15 mouse cellular contexts compared by ENCODE assay signal in genomic region chr1:157559986-157560385, GRCm38 (mm10). TPM values are rescaled to one million over a fixed set of nuclear protein-coding genes. Genes with fewer than 3 reads are reported as not detected.
A peak's percentile ranks its signal among the peaks of the same experiment; 100 is the strongest.
DNase-seq lines count a peak whose midpoint lies in the region; ATAC-seq lines count a peak whose summit lies in the region.
"Had no signal": no experiment of that assay in that cellular context is flagged by ENCODE, and none has a peak within 500 bp of the region (broad histone marks: within the 10 kb centered on the region; RNA-seq: fewer than 3 reads in every experiment).

No protein-coding gene starts in this region.

- H3K4me2 ChIP-seq in liver, embryonic 11.5 days: no peak overlapping the region
- H3K4me2 ChIP-seq: embryonic facial prominence, embryonic 15.5 days had no signal

- H3K27me3 ChIP-seq in liver, embryonic 11.5 days (replicated peaks; ENCODE audit: control insufficient read depth, insufficient read depth, low read length): no peaks in the 10 kb centered on the region

- no peaks in the 10 kb centered on the region for H3K9me3 ChIP-seq in liver, embryonic 11.5 days (ENCODE audit: control insufficient read depth, low read length)
- H3K9me3 ChIP-seq: embryonic facial prominence, embryonic 15.5 days; forebrain, embryonic 10.5 days; heart, embryonic 10.5 days; hindbrain, embryonic 12.5 days had no signal

- no peaks in the 10 kb centered on the region for H3K4me1 ChIP-seq in liver, embryonic 11.5 days (replicated peaks; ENCODE audit: control insufficient read depth, insufficient read depth, low read length)
- H3K4me1 ChIP-seq: hindbrain, embryonic 12.5 days had no signal

- ATAC-seq in cerebellum, adult (ENCODE audit: insufficient number of reproducible peaks, low FRiP score, low TSS enrichment): peak; percentile 49; the same call in 1 of the 2 replicates
- ATAC-seq in liver, embryonic 11.5 days (replicated peaks; ENCODE audit: low FRiP score): no peak

- H3K36me3 ChIP-seq in liver, embryonic 11.5 days (ENCODE audit: control insufficient read depth, insufficient read depth, low read length): no peaks in the 10 kb centered on the region
- H3K36me3 ChIP-seq: embryonic facial prominence, embryonic 15.5 days; forebrain, embryonic 10.5 days; G1E; heart, embryonic 10.5 days; hindbrain, embryonic 12.5 days had no signal

- H3K4me3 ChIP-seq in liver, embryonic 11.5 days (ENCODE audit: low read depth, low read length): no peak overlapping the region
- H3K4me3 ChIP-seq: embryonic facial prominence, embryonic 15.5 days; erythroblast, embryonic 14.5 days; forebrain, embryonic 10.5 days; heart, embryonic 10.5 days; hindbrain, embryonic 12.5 days had no signal

- H3K9ac ChIP-seq in liver, embryonic 11.5 days (ENCODE audit: low read depth, low read length): no peak overlapping the region
- H3K9ac ChIP-seq: embryonic facial prominence, embryonic 15.5 days; hindbrain, embryonic 12.5 days had no signal

- DNase-seq in cerebellum, postnatal 4 days (ENCODE audit: low spot score in 2 of 2): no peak
- peak; percentile 19 for DNase-seq in cerebellum, adult 8-10 months
- peak; percentile 59 to 84 for DNase-seq in cerebellum, postnatal 14 days
- no peak for DNase-seq in frontal cortex, postnatal 10 days (ENCODE audit: low spot score in 2 of 2)
- no peak for DNase-seq in liver, embryonic 11.5 days (ENCODE audit: low spot score)
- DNase-seq in heart, adult 18-20 months: no peak
- DNase-seq: adrenal gland, adult 8-10 months; gastrocnemius, postnatal 25 days had no signal

- WGBS in liver, embryonic 11.5 days: 77% methylated on average over 6 of the region's 6 CpGs

- H3K27ac ChIP-seq in liver, embryonic 11.5 days (ENCODE audit: low read depth, low read length): no peak overlapping the region
- H3K27ac ChIP-seq: embryonic facial prominence, embryonic 15.5 days; forebrain, embryonic 10.5 days; heart, embryonic 10.5 days; hindbrain, embryonic 12.5 days had no signal

RNA-seq across cellular contexts. Expression of gene Sec16b, which starts 53.5 kb away (rescaled TPM):
- polyA plus RNA-seq in liver, embryonic 11.5 days (2014; fragmentation: Nextera tagmentation; extraction: Ambion mirVana): 4.6 and 5.8 TPM in 2 replicates
- under 1 TPM; 0.45 to 0.62 TPM for total RNA-seq in heart, adult 18-20 months (2021)
- polyA plus RNA-seq: erythroblast, embryonic 14.5 days; G1E had no signal

Comparison
In these comparisons a context has a peak if more than half of its experiments do, and no peak if none do; other contexts are left out.
1. DNase-seq: peak in cerebellum, adult 8-10 months (single experiment) and cerebellum, postnatal 14 days (2 of 2); none in cerebellum, postnatal 4 days (0 of 2), frontal cortex, postnatal 10 days (0 of 2), liver, embryonic 11.5 days (single experiment) and heart, adult 18-20 months (0 of 2).